Mouse (Mus musculus) E14TG2a.4 (cell line): ENCODE results near the gene Plekhg6.

Experiments used
- H3K27me3 ChIP-seq: 2 replicates; pipeline ENCODE4 v1.6.1; 2014; ENCODE audit warnings: low read length, control low read depth; ENCODE audit not compliant: insufficient read depth
- H3K36me3 ChIP-seq: 2 replicates; pipeline ENCODE4 v1.6.1; 2014; ENCODE audit warnings: low read length, control low read depth; ENCODE audit not compliant: insufficient read depth
- H3K4me1 ChIP-seq: replicated peaks from 2 replicates; pipeline ENCODE4 v1.6.1; 2014; ENCODE audit warnings: low read depth, low read length, control low read depth
- H3K4me3 ChIP-seq: replicated peaks from 2 replicates; pipeline ENCODE4 v1.5.1; 2014; ENCODE audit warnings: mild to moderate bottlenecking, low read length
- H3K9me3 ChIP-seq: 2 replicates; pipeline ENCODE4 v1.6.1; 2014; ENCODE audit warnings: low read length, control low read depth
- CTCF ChIP-seq: conservative IDR thresholded peaks from 2 replicates; pipeline ENCODE4 v1.5.1; 2014; ENCODE audit warnings: low read length
- NANOG ChIP-seq: IDR thresholded peaks from 2 replicates; pipeline ENCODE4 v1.6.1; 2014; ENCODE audit warnings: borderline replicate concordance, low read length, mixed read lengths
- POU5F1 ChIP-seq: IDR thresholded peaks from 2 replicates; pipeline ENCODE4 v1.6.1; 2014; ENCODE audit warnings: low read length, borderline replicate concordance

The Plekhg6 gene

DNA sequence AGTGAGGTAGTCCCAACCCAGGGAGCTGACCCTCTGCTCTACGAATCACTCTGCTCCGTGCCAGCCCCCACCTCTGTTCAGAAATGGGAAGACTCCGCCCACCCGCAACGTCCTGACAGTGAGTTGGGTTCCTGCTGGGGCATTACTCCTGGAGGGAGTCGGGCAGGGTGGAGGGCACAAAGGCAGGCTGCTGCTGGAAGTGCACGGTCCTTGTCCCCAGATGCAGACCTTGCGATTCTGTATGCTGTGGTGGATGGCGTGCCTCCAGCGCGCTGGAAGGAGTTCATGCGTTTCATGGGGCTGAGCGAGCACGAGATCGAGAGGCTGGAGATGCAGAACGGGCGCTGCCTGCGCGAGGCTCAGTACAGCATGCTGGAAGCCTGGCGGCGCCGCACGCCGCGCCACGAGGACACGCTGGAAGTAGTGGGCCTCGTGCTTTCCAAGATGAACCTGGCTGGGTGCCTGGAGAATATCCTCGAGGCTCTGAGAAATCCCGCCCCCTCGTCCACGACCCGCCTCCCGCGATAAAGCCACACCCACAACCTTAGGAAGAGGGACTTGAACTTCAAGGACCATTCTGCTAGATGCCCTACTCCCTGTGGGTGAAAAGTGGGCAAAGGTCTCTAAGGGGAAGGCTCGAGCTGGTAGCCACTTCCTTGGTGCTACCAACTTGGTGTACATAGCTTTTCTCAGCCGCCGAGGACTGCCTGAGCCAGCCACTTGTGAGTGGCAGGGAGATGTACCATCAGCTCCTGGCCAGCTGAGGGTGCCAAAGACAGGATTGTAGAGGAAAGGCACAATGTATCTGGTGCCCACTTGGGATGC lies 18.9 kb downstream of the Plekhg6 start:
- Histone ChIP-seq H3K36me3 (no peaks in the 10 kb centered on the region), H3K9me3 (peaks cover 5% of the 10 kb centered on the region; the same call in 1 of the 2 replicates), H3K4me1 (peaks cover 94% of the 10 kb centered on the region), H3K4me3 (peak overlapping the region; percentile 62), H3K27me3 (peaks cover 75% of the 10 kb centered on the region)
- TF ChIP-seq CTCF (peak; percentile 37), POU5F1 (no peak), NANOG (no peak)

- Histone ChIP-seq H3K9me3 (peaks cover 5% of the 10 kb centered on the region; the same call in 1 of the 2 replicates), H3K36me3 (no peaks in the 10 kb centered on the region), H3K4me3 (peak overlapping the region; percentile 62; the same call in 1 of the 2 replicates), H3K4me1 (peaks cover 96% of the 10 kb centered on the region), H3K27me3 (peaks cover 76% of the 10 kb centered on the region)
- TF ChIP-seq NANOG = no peak
- TF ChIP-seq CTCF = no peak
- TF ChIP-seq POU5F1 = no peak
These were observed 19.7 kb downstream of the Plekhg6 start for GRCm38 (mm10) chr6:125360846-125361245.

- Histone ChIP-seq H3K4me1 (peaks cover 99% of the 10 kb centered on the region), H3K4me3 (no peak overlapping the region), H3K27me3 (peaks cover 78% of the 10 kb centered on the region), H3K9me3 (peaks cover 5% of the 10 kb centered on the region; the same call in 1 of the 2 replicates), H3K36me3 (no peaks in the 10 kb centered on the region)
- peak; percentile 17; the same call in 1 of the 2 replicates for TF ChIP-seq CTCF
- TF ChIP-seq POU5F1 = no peak
- TF ChIP-seq NANOG = no peak
These were observed 20.6 kb downstream of the Plekhg6 start for GRCm38 (mm10) chr6:125359999-125360398.

- TF ChIP-seq CTCF (no peak), NANOG (no peak), POU5F1 (no peak)
- Histone ChIP-seq H3K36me3 (no peaks in the 10 kb centered on the region), H3K4me3 (peak overlapping the region; percentile 2; the same call in 1 of the 2 replicates), H3K4me1 (peaks cover 98% of the 10 kb centered on the region), H3K27me3 (peaks cover 72% of the 10 kb centered on the region), H3K9me3 (peaks cover 5% of the 10 kb centered on the region; the same call in 1 of the 2 replicates)
These were observed 23.3 kb downstream of the Plekhg6 start for GRCm38 (mm10) chr6:125357334-125357733.

- no peaks in the 10 kb centered on the region for H3K36me3 ChIP-seq
- TF ChIP-seq POU5F1 = no peak
- TF ChIP-seq NANOG = no peak
- TF ChIP-seq CTCF = no peak
- H3K9me3 ChIP-seq = peaks cover 9% of the 10 kb centered on the region
- peaks cover 72% of the 10 kb centered on the region for H3K27me3 ChIP-seq
- H3K4me1 ChIP-seq = peaks cover 91% of the 10 kb centered on the region
- no peak overlapping the region for H3K4me3 ChIP-seq
These were observed 24.3 kb downstream of the Plekhg6 start for GRCm38 (mm10) chr6:125356264-125356663.

DNA sequence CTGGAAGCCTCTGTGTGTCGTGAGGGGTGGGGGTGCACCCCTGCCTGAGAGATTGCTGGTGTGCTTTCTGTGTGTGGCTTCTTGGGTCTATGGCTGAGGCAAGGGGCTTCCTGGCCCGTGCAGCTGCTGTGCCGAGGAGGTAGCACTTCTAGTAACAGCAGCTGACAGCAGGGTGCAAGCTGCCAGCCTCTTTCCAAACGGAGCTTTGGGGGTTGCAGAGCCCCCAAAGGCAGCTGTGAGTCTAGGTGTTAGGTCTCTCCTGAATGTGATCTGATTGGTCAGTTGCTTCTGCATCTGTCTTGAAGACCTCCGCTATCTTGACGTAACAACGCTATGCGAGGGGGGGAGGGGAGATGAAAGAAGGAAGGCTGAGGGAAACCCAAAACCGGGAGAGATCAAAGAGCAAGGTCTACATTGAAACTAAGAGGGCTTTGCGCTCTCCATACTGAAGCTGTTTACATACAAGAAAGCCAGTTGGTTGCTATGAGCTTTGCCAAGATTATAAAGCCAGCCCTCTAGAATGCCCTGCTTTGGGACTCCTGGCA lies 25.3 kb downstream of the Plekhg6 start:
- Histone ChIP-seq H3K4me1 (peaks cover 85% of the 10 kb centered on the region), H3K27me3 (peaks cover 69% of the 10 kb centered on the region), H3K9me3 (peaks cover 19% of the 10 kb centered on the region), H3K36me3 (no peaks in the 10 kb centered on the region), H3K4me3 (peak overlapping the region; percentile 50)
- TF ChIP-seq CTCF = no peak
- no peak for TF ChIP-seq POU5F1
- TF ChIP-seq NANOG = no peak

- TF ChIP-seq NANOG = no peak
- Histone ChIP-seq H3K27me3 (peaks cover 76% of the 10 kb centered on the region), H3K4me3 (peak overlapping the region; percentile 50), H3K36me3 (no peaks in the 10 kb centered on the region), H3K4me1 (peaks cover 86% of the 10 kb centered on the region), H3K9me3 (peaks cover 21% of the 10 kb centered on the region)
These were observed 26.0 kb downstream of the Plekhg6 start for GRCm38 (mm10) chr6:125354352-125355151.

GRCm38 (mm10) chr6:125353655-125354054 lies 26.9 kb downstream of the Plekhg6 start:
- Histone ChIP-seq H3K36me3 (no peaks in the 10 kb centered on the region), H3K4me3 (no peak overlapping the region), H3K27me3 (peaks cover 78% of the 10 kb centered on the region), H3K4me1 (peaks cover 86% of the 10 kb centered on the region), H3K9me3 (peaks cover 20% of the 10 kb centered on the region)
- no peak for TF ChIP-seq POU5F1
- TF ChIP-seq CTCF = no peak
- TF ChIP-seq NANOG = no peak
